Mouse (Mus musculus) small intestine, adult 2 months (tissue): ENCODE results near the gene Mbnl1. TPM values are rescaled to one million over a fixed set of nuclear protein-coding genes. Genes with fewer than 3 reads are reported as not detected.

Experiments used
- H3K27ac ChIP-seq: fragments of 200-500 bp; 2 replicates; pipeline ENCODE4 v1.5.1; 2012; ENCODE audit warnings: low read depth, low read length, control low read depth, inconsistent platforms; ENCODE audit not compliant: insufficient read depth
- H3K27me3 ChIP-seq: fragments of 200-500 bp; 2 replicates; pipeline ENCODE4 v1.6.1; 2012; ENCODE audit warnings: mild to moderate bottlenecking, moderate library complexity, low read length, inconsistent platforms; ENCODE audit not compliant: control insufficient read depth, insufficient read depth
- H3K36me3 ChIP-seq: fragments of 200-500 bp; 2 replicates; pipeline ENCODE4 v1.6.1; 2012; ENCODE audit warnings: mild to moderate bottlenecking, low read length, control low read depth, inconsistent platforms; ENCODE audit not compliant: control insufficient read depth, insufficient read depth
- H3K4me1 ChIP-seq: fragments of 200-500 bp; 2 replicates; pipeline ENCODE4 v1.6.1; 2012; ENCODE audit warnings: low read length, inconsistent platforms, mixed read lengths; ENCODE audit not compliant: control insufficient read depth, insufficient read depth, insufficient read length
- H3K4me3 ChIP-seq: fragments of 200-500 bp; 2 replicates; pipeline ENCODE4 v1.5.1; 2012; ENCODE audit warnings: low read depth, mild to moderate bottlenecking, control low read depth, inconsistent platforms, low read length, moderate library complexity
- CTCF ChIP-seq: fragments of 200-500 bp; IDR thresholded peaks from 2 replicates; pipeline ENCODE4 v1.5.1; 2012; ENCODE audit warnings: low read depth, mild to moderate bottlenecking, control low read depth, inconsistent platforms, low read length, moderate library complexity, mixed read lengths; ENCODE audit not compliant: insufficient replicate concordance, insufficient read length; ENCODE audit errors: extremely low read depth
- POLR2A ChIP-seq: fragments of 200-500 bp; IDR thresholded peaks from 2 replicates; pipeline ENCODE4 v1.6.1; 2012; ENCODE audit warnings: low read depth, mild to moderate bottlenecking, control low read depth, inconsistent platforms, low read length, moderate library complexity
- WGBS: fragments of 180-500 bp; shearing (Covaris S2); methylation state at CpG from one replicate; pipeline ENCODE4 v1.1.7; 2018; 5-methylcytosine and 5-hydroxymethylcytosine counted together
- polyA plus RNA-seq: library from polyadenylated mRNA; depleted of rRNA; stranded (reverse); fragments of >200 nt; gene quantifications from 2 replicates; pipeline ENCODE4 v1.2.3, GENCODE M21; 2012

The Mbnl1 gene
- polyA plus RNA-seq, 1 experiment: 48.7 TPM

- H3K4me1 ChIP-seq: no peaks in the 10 kb centered on the region
- no peaks in the 10 kb centered on the region for H3K27me3 ChIP-seq
- peaks cover 9% of the 10 kb centered on the region; the same call in 1 of the 2 replicates for H3K36me3 ChIP-seq
- H3K27ac ChIP-seq: no peak overlapping the region
- TF ChIP-seq POLR2A (no peak), CTCF (no peak)
- no peak overlapping the region for H3K4me3 ChIP-seq
- 68% methylated on average over 3 of the region's 3 CpGs for WGBS
These were observed 79.0 kb downstream of the Mbnl1 start for GRCm38 (mm10) chr3:60551650-60552049.

- 60% methylated on average over 3 of the region's 3 CpGs for WGBS
- peaks cover 7% of the 10 kb centered on the region; the same call in 1 of the 2 replicates for H3K36me3 ChIP-seq
- no peaks in the 10 kb centered on the region for H3K27me3 ChIP-seq
- no peaks in the 10 kb centered on the region for H3K4me1 ChIP-seq
- H3K4me3 ChIP-seq: no peak overlapping the region
- no peak overlapping the region for H3K27ac ChIP-seq
- TF ChIP-seq POLR2A (no peak), CTCF (no peak)
These were observed 80.4 kb downstream of the Mbnl1 start for GRCm38 (mm10) chr3:60553011-60553410.

- Histone ChIP-seq H3K36me3 (peaks cover 5% of the 10 kb centered on the region; the same call in 1 of the 2 replicates), H3K4me1 (no peaks in the 10 kb centered on the region), H3K4me3 (no peak overlapping the region), H3K27me3 (no peaks in the 10 kb centered on the region), H3K27ac (no peak overlapping the region)
- 66% methylated on average over 3 of the region's 3 CpGs for whole genome bisulfite sequencing
- TF ChIP-seq POLR2A (no peak), CTCF (no peak)
These were observed 84.0 kb downstream of the Mbnl1 start for GRCm38 (mm10) chr3:60556596-60556995.

- Histone ChIP-seq H3K27ac (no peak overlapping the region), H3K27me3 (no peaks in the 10 kb centered on the region), H3K4me1 (no peaks in the 10 kb centered on the region), H3K36me3 (peaks cover 3% of the 10 kb centered on the region; the same call in 1 of the 2 replicates), H3K4me3 (no peak overlapping the region)
- 79% methylated on average over 7 of the region's 7 CpGs for WGBS
- TF ChIP-seq POLR2A (no peak), CTCF (no peak)
These were observed 85.7 kb downstream of the Mbnl1 start for GRCm38 (mm10) chr3:60558252-60558862.

DNA sequence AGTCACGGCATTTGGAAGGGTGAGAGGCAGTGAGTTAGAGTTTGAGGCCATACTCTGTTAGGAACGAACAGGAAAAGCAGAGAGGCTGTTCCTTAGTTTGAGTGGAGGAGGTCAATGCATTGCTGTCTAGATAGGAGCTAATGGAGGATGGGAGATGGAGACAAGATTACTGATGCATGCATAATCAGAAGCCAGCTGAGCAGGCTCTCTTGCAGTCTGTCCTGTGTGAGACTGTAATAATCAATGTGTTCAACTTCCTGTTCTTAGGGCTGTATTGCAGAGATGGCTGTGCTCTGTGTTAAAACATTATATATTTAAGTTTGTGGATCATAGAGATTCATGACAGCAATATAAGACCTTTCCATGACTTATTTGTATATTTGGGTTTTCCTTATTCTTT, 87.1 kb downstream of the Mbnl1 start:
- Histone ChIP-seq H3K27me3 (no peaks in the 10 kb centered on the region), H3K36me3 (peaks cover 3% of the 10 kb centered on the region; the same call in 1 of the 2 replicates), H3K4me1 (no peaks in the 10 kb centered on the region), H3K27ac (no peak overlapping the region), H3K4me3 (no peak overlapping the region)
- WGBS: 86% methylated on average over 2 of the region's 2 CpGs
- no peak for TF ChIP-seq CTCF

GRCm38 (mm10) chr3:60563529-60564243, 91.1 kb downstream of the Mbnl1 start:
- TF ChIP-seq CTCF: no peak
- no peak for TF ChIP-seq POLR2A
- WGBS: 71% methylated on average over 10 of the region's 10 CpGs
- no peaks in the 10 kb centered on the region for H3K4me1 ChIP-seq
- no peak overlapping the region for H3K27ac ChIP-seq
- no peaks in the 10 kb centered on the region for H3K27me3 ChIP-seq
- H3K36me3 ChIP-seq: no peaks in the 10 kb centered on the region
- no peak overlapping the region for H3K4me3 ChIP-seq

DNA sequence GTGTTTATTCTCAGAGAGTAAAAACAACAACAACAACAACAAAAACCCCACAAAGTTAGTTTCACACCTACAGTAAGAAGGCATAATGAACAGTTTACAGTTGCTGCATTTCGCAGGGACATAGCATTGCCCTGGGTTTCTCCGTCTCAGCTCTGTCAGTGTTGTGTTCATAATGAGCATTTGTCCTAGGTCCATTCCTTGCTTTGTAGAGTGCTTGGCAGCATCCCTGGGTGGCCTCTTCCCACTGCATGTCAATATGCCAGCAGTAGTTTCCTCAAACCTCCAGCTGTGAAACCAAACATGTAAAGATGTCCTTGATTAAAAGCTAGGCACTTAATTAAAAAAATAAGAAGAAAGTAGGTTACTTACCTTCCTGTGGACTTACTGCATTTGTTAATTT, 91.6 kb downstream of the Mbnl1 start:
- TF ChIP-seq CTCF: no peak
- no peak for TF ChIP-seq POLR2A
- Histone ChIP-seq H3K4me3 (no peak overlapping the region), H3K27ac (no peak overlapping the region), H3K27me3 (no peaks in the 10 kb centered on the region), H3K4me1 (no peaks in the 10 kb centered on the region), H3K36me3 (no peaks in the 10 kb centered on the region)
- WGBS: 85% methylated on average over 2 of the region's 2 CpGs
